Mouse (Mus musculus) stomach, postnatal 0 days (tissue): Measurements from ENCODE around the gene Serpina3g. TPM values are rescaled to one million over a fixed set of nuclear protein-coding genes. Genes with fewer than 3 reads are reported as not detected.

ENCODE experiments used
- ATAC-seq: fragments of 200-750 bp; cut with Nextera tagmentation; 2 replicates; pipeline ENCODE4 v1.8.0; 2017; ENCODE audit not compliant: low FRiP score, low TSS enrichment
- DNase-seq: peaks from one replicate; pipeline ENCODE4 v3.0.0-alpha.2; 2016; ENCODE audit warnings: low spot score
- H3K27ac ChIP-seq: fragments of 300-500 bp; sonication (generic); replicated peaks from 2 replicates; pipeline ENCODE4 v1.5.1; 2014; ENCODE audit warnings: mild to moderate bottlenecking, control low read depth
- H3K27me3 ChIP-seq: fragments of 300-500 bp; sonication (generic); 2 replicates; pipeline ENCODE4 v1.6.1; 2014; ENCODE audit warnings: low read length; ENCODE audit not compliant: control insufficient read depth, insufficient read depth
- H3K36me3 ChIP-seq: fragments of 300-500 bp; sonication (generic); 2 replicates; pipeline ENCODE4 v1.6.1; 2014; ENCODE audit warnings: low read length, mixed read lengths; ENCODE audit not compliant: control insufficient read depth, insufficient read depth
- H3K4me1 ChIP-seq: fragments of 300-500 bp; sonication (generic); replicated peaks from 2 replicates; pipeline ENCODE4 v1.6.1; 2014; ENCODE audit warnings: antibody characterized with exemption; ENCODE audit not compliant: control insufficient read depth, insufficient read depth
- H3K4me2 ChIP-seq: fragments of 300-500 bp; sonication (generic); replicated peaks from 2 replicates; pipeline ENCODE4 v1.6.1; 2014; ENCODE audit warnings: low read depth, mild to moderate bottlenecking, control low read depth, moderate library complexity
- H3K4me3 ChIP-seq: fragments of 300-500 bp; sonication (generic); 2 replicates; pipeline ENCODE4 v1.5.1; 2014; ENCODE audit warnings: low read depth, low read length, control low read depth
- H3K9ac ChIP-seq: fragments of 300-500 bp; sonication (generic); 2 replicates; pipeline ENCODE4 v1.6.1; 2014; ENCODE audit warnings: mild to moderate bottlenecking, low read length, control low read depth, mixed read lengths
- H3K9me3 ChIP-seq: fragments of 300-500 bp; sonication (generic); 2 replicates; pipeline ENCODE4 v1.6.1; 2016; ENCODE audit warnings: low read length; ENCODE audit not compliant: control insufficient read depth
- CTCF ChIP-seq: IDR thresholded peaks from 2 replicates; pipeline ENCODE4 v1.5.1; 2016; ENCODE audit warnings: antibody characterized with exemption, low read depth, mild to moderate bottlenecking, moderate library complexity
- EP300 ChIP-seq: optimal IDR thresholded peaks from 2 replicates; pipeline ENCODE3; 2016; ENCODE audit warnings: antibody characterized with exemption
- WGBS: fragments of 180-500 bp; shearing (Covaris S2); extraction: QIAGEN DNeasy Blood & Tissue Kit; methylation state at CpG from one replicate; pipeline ENCODE4 v1.1.7; 2014; 5-methylcytosine and 5-hydroxymethylcytosine counted together
- polyA plus RNA-seq: library from polyadenylated mRNA; unstranded; fragments of >200 nt; fragmentation: Nextera tagmentation; extraction: Ambion mirVana; gene quantifications from 2 replicates; pipeline ENCODE4 v1.2.1, GENCODE M21; 2015

Gene Serpina3g
- polyA plus RNA-seq, 1 experiment from 2014 or later = 5.8 TPM

- H3K27me3 ChIP-seq = no peaks in the 10 kb centered on the region
- no peaks in the 10 kb centered on the region for H3K4me1 ChIP-seq
- H3K9ac ChIP-seq = no peak within 1 kb of the TSS
- TF ChIP-seq CTCF (no peak), EP300 (no peak)
- DNase-seq (no peak), ATAC-seq (no peak)
- no peak within 1 kb of the TSS for H3K4me2 ChIP-seq
- no peaks in the 10 kb centered on the region for H3K36me3 ChIP-seq
- H3K27ac ChIP-seq = no peak within 1 kb of the TSS
- no peak within 1 kb of the TSS for H3K4me3 ChIP-seq
- H3K9me3 ChIP-seq = no peaks in the 10 kb centered on the region
Observed at GRCm38 (mm10) chr12:104262863-104263262, 26.8 kb downstream of the Serpina3g start, which contains the start of gene Serpina3i. TSS of gene Serpina3i (plus strand) at chr12:104263122.

- DNase-seq (no peak), ATAC-seq (no peak)
- Histone ChIP-seq H3K9ac (no peak overlapping the region), H3K9me3 (no peaks in the 10 kb centered on the region), H3K4me2 (no peak overlapping the region), H3K4me1 (no peaks in the 10 kb centered on the region), H3K4me3 (no peak overlapping the region), H3K27me3 (no peaks in the 10 kb centered on the region), H3K27ac (no peak overlapping the region), H3K36me3 (no peaks in the 10 kb centered on the region)
- 64% methylated on average over 3 of the region's 3 CpGs for WGBS
- TF ChIP-seq EP300 (no peak), CTCF (no peak)
Observed at GRCm38 (mm10) chr12:104266374-104266773, 30.3 kb downstream of the Serpina3g start.

GRCm38 (mm10) chr12:104278216-104279055, 42.4 kb downstream of the Serpina3g start:
- Histone ChIP-seq H3K4me2 (no peak overlapping the region), H3K27ac (no peak overlapping the region), H3K9me3 (no peaks in the 10 kb centered on the region), H3K36me3 (no peaks in the 10 kb centered on the region), H3K4me3 (no peak overlapping the region), H3K9ac (no peak overlapping the region), H3K4me1 (no peaks in the 10 kb centered on the region), H3K27me3 (no peaks in the 10 kb centered on the region)
- DNase-seq (no peak), ATAC-seq (no peak)
- 84% methylated on average over 18 of the region's 18 CpGs for WGBS
- TF ChIP-seq CTCF = no peak
- no peak for TF ChIP-seq EP300

- ATAC-seq = no peak
- WGBS = 23% methylated on average over 3 of the region's 3 CpGs
Observed at GRCm38 (mm10) chr12:104279056-104279435, 43.0 kb downstream of the Serpina3g start.

GRCm38 (mm10) chr12:104283380-104283779, 47.3 kb downstream of the Serpina3g start:
- no peaks in the 10 kb centered on the region for H3K4me1 ChIP-seq
- TF ChIP-seq CTCF (no peak), EP300 (no peak)
- H3K9ac ChIP-seq = no peak overlapping the region
- no peaks in the 10 kb centered on the region for H3K9me3 ChIP-seq
- no peak for DNase-seq
- H3K4me3 ChIP-seq = no peak overlapping the region
- no peak overlapping the region for H3K27ac ChIP-seq
- H3K27me3 ChIP-seq = no peaks in the 10 kb centered on the region
- ATAC-seq = no peak
- WGBS = 93% methylated on average over 11 of the region's 11 CpGs
- H3K4me2 ChIP-seq = no peak overlapping the region
- H3K36me3 ChIP-seq = no peaks in the 10 kb centered on the region

More at GRCm38 (mm10) chr12:104279056-104279435, 43.0 kb downstream of the Serpina3g start:
- Histone ChIP-seq H3K9me3 (no peaks in the 10 kb centered on the region), H3K4me2 (no peak overlapping the region), H3K36me3 (no peaks in the 10 kb centered on the region), H3K27me3 (no peaks in the 10 kb centered on the region), H3K9ac (no peak overlapping the region), H3K4me3 (no peak overlapping the region), H3K27ac (no peak overlapping the region), H3K4me1 (no peaks in the 10 kb centered on the region)
- no peak for TF ChIP-seq EP300
- TF ChIP-seq CTCF = no peak
- no peak for DNase-seq

- ATAC-seq (no peak), DNase-seq (no peak)
- no peak for TF ChIP-seq CTCF
- TF ChIP-seq EP300 = no peak
- H3K9me3 ChIP-seq = no peaks in the 10 kb centered on the region
- H3K27me3 ChIP-seq = no peaks in the 10 kb centered on the region
- H3K9ac ChIP-seq = no peak overlapping the region
- H3K4me3 ChIP-seq = no peak overlapping the region
- no peak overlapping the region for H3K4me2 ChIP-seq
- H3K27ac ChIP-seq = no peak overlapping the region
- H3K36me3 ChIP-seq = no peaks in the 10 kb centered on the region
- no peaks in the 10 kb centered on the region for H3K4me1 ChIP-seq
Observed at GRCm38 (mm10) chr12:104288336-104288735, 52.3 kb downstream of the Serpina3g start.
